9 mouse cellular contexts compared by ENCODE assay signal in the genomic region with DNA sequence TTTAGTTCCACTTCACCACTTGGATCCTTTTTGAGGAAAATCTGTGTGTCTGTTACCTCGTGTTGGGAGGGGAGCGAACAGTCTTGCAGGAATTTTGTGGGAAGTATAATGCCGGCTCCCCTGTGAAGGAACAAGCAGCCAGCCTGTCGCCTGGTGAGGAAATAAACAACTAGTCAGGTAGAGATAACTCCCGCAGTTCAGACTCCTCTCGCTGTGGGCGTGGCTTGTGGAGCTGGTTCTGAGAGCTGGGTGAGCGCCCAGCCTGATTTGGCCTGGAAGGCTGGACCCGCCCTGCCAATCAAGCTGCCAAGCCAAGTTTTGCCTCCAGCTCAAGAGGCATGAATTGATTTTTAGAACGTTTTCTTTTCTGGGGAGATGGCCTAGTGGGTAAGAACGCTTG. TPM values are rescaled to one million over a fixed set of nuclear protein-coding genes. Genes with fewer than 3 reads are reported as not detected.
DNase-seq lines count a peak whose midpoint lies in the region; ATAC-seq and TF ChIP-seq lines count a peak whose summit lies in the region.
"Had no signal": no experiment of that assay in that cellular context is flagged by ENCODE, and none has a peak within 500 bp of the region (broad histone marks: within the 10 kb centered on the region; RNA-seq: fewer than 3 reads in every experiment).

No protein-coding gene starts in this region.

- no peaks in the 10 kb centered on the region for H3K36me3 ChIP-seq in forebrain, embryonic 10.5 days (replicated peaks)
- no peaks in the 10 kb centered on the region for H3K36me3 ChIP-seq in heart, embryonic 15.5 days
- no peaks in the 10 kb centered on the region for H3K36me3 ChIP-seq in liver, embryonic 11.5 days (ENCODE audit: control insufficient read depth, insufficient read depth, low read length)
- no peaks in the 10 kb centered on the region for H3K36me3 ChIP-seq in midbrain, postnatal 0 days (ENCODE audit: insufficient read depth, low read length)
- H3K36me3 ChIP-seq: G1E had no signal

- H3K4me2 ChIP-seq in heart, embryonic 15.5 days = peak overlapping the region; percentile 98
- peak overlapping the region; percentile 81 for H3K4me2 ChIP-seq in liver, embryonic 11.5 days
- H3K4me2 ChIP-seq in midbrain, postnatal 0 days (ENCODE audit: low read depth, low read length, poor library complexity, severe bottlenecking) = peak overlapping the region; percentile 100

- DNase-seq in A20 (ENCODE audit: low read depth, low spot score) = peak; percentile 38
- peak; percentile 74 for DNase-seq in brain, adult 2 months (ENCODE audit: low read depth, low spot score)
- peak; percentile 59 for DNase-seq in forebrain, embryonic 10.5 days (ENCODE audit: extremely low spot score, low spot score)
- DNase-seq in kidney, postnatal 10 days = peak; percentile 82
- DNase-seq in liver, embryonic 11.5 days (ENCODE audit: low spot score) = peak; percentile 43
- DNase-seq in midbrain, postnatal 0 days (ENCODE audit: low spot score) = peak; percentile 80
- peak; percentile 69 for DNase-seq in testis, postnatal 10 days (ENCODE audit: low spot score)

- H3K4me3 ChIP-seq in forebrain, embryonic 10.5 days = peak overlapping the region; percentile 79
- peak overlapping the region; percentile 57 for H3K4me3 ChIP-seq in heart, embryonic 15.5 days
- H3K4me3 ChIP-seq in liver, embryonic 11.5 days (ENCODE audit: low read depth, low read length) = peak overlapping the region; percentile 49
- H3K4me3 ChIP-seq in midbrain, postnatal 0 days (ENCODE audit: low read depth, low read length) = peak overlapping the region; percentile 62

- 1% methylated on average over 11 of the region's 11 CpGs for WGBS in forebrain, embryonic 10.5 days
- WGBS in heart, embryonic 15.5 days = under 1% methylated on average over 11 of the region's 11 CpGs
- 2% methylated on average over 11 of the region's 11 CpGs for WGBS in liver, embryonic 11.5 days
- 1% methylated on average over 11 of the region's 11 CpGs for WGBS in midbrain, postnatal 0 days

- H3K27ac ChIP-seq in forebrain, embryonic 10.5 days = no peak overlapping the region
- no peak overlapping the region for H3K27ac ChIP-seq in heart, embryonic 15.5 days
- no peak overlapping the region for H3K27ac ChIP-seq in liver, embryonic 11.5 days (ENCODE audit: low read depth, low read length)
- H3K27ac ChIP-seq in midbrain, postnatal 0 days (ENCODE audit: low read depth, low read length) = no peak overlapping the region

- peak; percentile 78 for ATAC-seq in heart, embryonic 15.5 days (replicated peaks; ENCODE audit: insufficient number of reproducible peaks, insufficient read depth, low FRiP score, low read depth)
- ATAC-seq in liver, embryonic 11.5 days (replicated peaks; ENCODE audit: low FRiP score) = no peak
- ATAC-seq in midbrain, postnatal 0 days (ENCODE audit: low FRiP score) = no peak

- no peaks in the 10 kb centered on the region for H3K9me3 ChIP-seq in forebrain, embryonic 10.5 days
- no peaks in the 10 kb centered on the region for H3K9me3 ChIP-seq in heart, embryonic 15.5 days (replicated peaks)
- no peaks in the 10 kb centered on the region for H3K9me3 ChIP-seq in liver, embryonic 11.5 days (ENCODE audit: control insufficient read depth, low read length)
- no peaks in the 10 kb centered on the region for H3K9me3 ChIP-seq in midbrain, postnatal 0 days (ENCODE audit: low read length)
- H3K9me3 ChIP-seq: G1E had no signal

- H3K9ac ChIP-seq in heart, embryonic 15.5 days = peak overlapping the region; percentile 19; the same call in 1 of the 2 replicates
- H3K9ac ChIP-seq in liver, embryonic 11.5 days (ENCODE audit: low read depth, low read length) = no peak overlapping the region
- H3K9ac ChIP-seq in midbrain, postnatal 0 days (replicated peaks; ENCODE audit: low read length, poor library complexity, severe bottlenecking) = peak overlapping the region; percentile 66; the same call in 1 of the 2 replicates

- peaks cover 41% of the 10 kb centered on the region for H3K27me3 ChIP-seq in forebrain, embryonic 10.5 days (ENCODE audit: poor library complexity, severe bottlenecking)
- peaks cover 42% of the 10 kb centered on the region for H3K27me3 ChIP-seq in heart, embryonic 15.5 days
- peaks cover 29% of the 10 kb centered on the region for H3K27me3 ChIP-seq in liver, embryonic 11.5 days (replicated peaks; ENCODE audit: control insufficient read depth, insufficient read depth, low read length)
- H3K27me3 ChIP-seq in midbrain, postnatal 0 days (ENCODE audit: insufficient read depth, low read length) = 0 out of 2 replicates have a peak, but pooled peaks cover 6% of the 10 kb centered on the region

- H3K4me1 ChIP-seq in forebrain, embryonic 10.5 days = peaks cover 20% of the 10 kb centered on the region
- H3K4me1 ChIP-seq in heart, embryonic 15.5 days (replicated peaks) = peaks cover 19% of the 10 kb centered on the region
- H3K4me1 ChIP-seq in liver, embryonic 11.5 days (replicated peaks; ENCODE audit: control insufficient read depth, insufficient read depth, low read length) = no peaks in the 10 kb centered on the region
- H3K4me1 ChIP-seq in midbrain, postnatal 0 days (ENCODE audit: insufficient read depth, low read length) = no peaks in the 10 kb centered on the region

- TF ChIP-seq CTCF in midbrain, postnatal 0 days (IDR thresholded peaks at IDR 0.05) = no peak

RNA-seq across cellular contexts. Expression of gene Tnfaip8l3, which starts 0.6 kb away (rescaled TPM):
- polyA plus RNA-seq in forebrain, embryonic 10.5 days (2016; fragmentation: Nextera tagmentation; extraction: Ambion mirVana) = 0.07 and 0.14 TPM in 2 replicates
- 0.32 and 0.53 TPM in 2 replicates for polyA plus RNA-seq in heart, embryonic 15.5 days (2015; fragmentation: Nextera tagmentation; extraction: Ambion mirVana)
- polyA plus RNA-seq in liver, embryonic 11.5 days (2014; fragmentation: Nextera tagmentation; extraction: Ambion mirVana) = 0.27 TPM in 1 of 2 replicates, not detected in the other
- total RNA-seq in midbrain, postnatal 0 days (2014; rRNA removed) = 1.1 and 2.2 TPM in 2 replicates
- polyA plus RNA-seq in midbrain, postnatal 0 days (2015; fragmentation: Nextera tagmentation; extraction: Ambion mirVana) = 0.32 and 0.33 TPM in 2 replicates
- polyA plus RNA-seq: G1E had no signal
